Mouse (Mus musculus): Measurements from ENCODE around the gene Rab11fip4. TPM values are rescaled to one million over a fixed set of nuclear protein-coding genes. Genes with fewer than 3 reads are reported as not detected.
A peak's percentile ranks its signal among the peaks of the same experiment; 100 is the strongest.

Gene Rab11fip4
- polyA plus RNA-seq, 1 experiment from 2014 or later = 16.3 TPM

DNA sequence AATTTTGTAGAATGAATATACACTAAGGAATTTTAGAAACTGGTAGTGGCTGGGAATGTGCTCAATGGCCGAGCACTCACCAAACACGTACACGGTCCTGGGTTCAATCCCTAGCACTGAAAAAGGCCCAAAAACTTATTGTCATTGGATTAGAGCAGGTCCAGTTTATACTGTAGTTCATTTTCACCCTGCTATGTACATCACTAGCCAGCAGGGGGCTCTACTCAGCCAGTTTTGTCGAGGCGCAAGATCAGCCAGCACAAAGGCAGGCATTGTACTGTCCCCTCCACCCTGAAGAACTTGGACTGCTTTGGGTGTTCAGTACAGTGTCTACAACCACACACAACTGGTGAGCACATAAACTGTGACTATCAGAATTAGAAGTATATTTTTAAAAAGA, 6.8 kb upstream of the Rab11fip4 start:
- peaks cover 13% of the 10 kb centered on the region for H3K27me3 ChIP-seq (replicated peaks; ENCODE audit: low read depth, poor library complexity, severe bottlenecking)
- H3K4me1 ChIP-seq = peaks cover 17% of the 10 kb centered on the region
- H3K4me3 ChIP-seq = no peak overlapping the region
- H3K9me3 ChIP-seq = no peaks in the 10 kb centered on the region
- peak overlapping the region; percentile 51 for H3K27ac ChIP-seq (replicated peaks)
- 8% methylated on average over 5 of the region's 5 CpGs for WGBS
- peaks cover 4% of the 10 kb centered on the region for H3K36me3 ChIP-seq (replicated peaks)
- DNase-seq (ENCODE audit: low spot score) = peak; percentile 77

DNA sequence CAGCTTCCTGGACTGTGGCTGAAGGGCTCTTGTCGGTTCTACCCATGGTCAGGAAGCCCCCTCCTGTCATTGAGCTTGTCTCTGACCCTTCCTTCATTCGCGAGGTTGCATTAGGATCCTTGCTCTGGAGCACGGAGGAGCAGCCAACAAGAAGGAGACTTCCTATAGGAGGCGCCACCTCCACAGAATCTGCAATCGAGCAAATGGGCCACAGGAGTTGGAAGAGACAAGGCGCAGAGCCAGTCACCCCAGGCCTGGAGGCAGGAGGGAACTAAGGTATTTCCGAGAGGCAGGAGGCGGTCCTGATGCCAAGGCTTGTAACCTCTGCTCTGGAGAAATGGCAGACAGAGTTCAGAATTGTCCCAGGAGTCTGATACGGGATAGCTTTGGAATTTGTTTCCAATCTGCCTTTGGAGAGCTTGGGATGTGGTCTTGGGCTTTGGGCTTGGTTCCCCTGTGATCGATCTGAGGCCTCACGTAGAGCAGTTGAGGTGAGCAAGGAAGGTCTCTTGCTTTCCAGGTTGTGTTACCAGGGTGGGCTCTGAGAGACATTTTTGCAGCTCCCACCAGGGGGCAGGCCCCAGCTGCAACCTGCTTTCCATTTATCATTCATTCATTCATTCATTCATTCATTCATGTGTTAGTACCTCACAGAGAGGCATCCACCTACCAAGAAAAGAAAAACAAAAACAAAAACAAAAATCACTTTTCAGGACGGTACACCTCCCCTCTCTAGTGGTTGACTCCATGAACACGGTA, 1.5 kb upstream of the Rab11fip4 start:
- no peak overlapping the region for H3K27ac ChIP-seq (replicated peaks)
- DNase-seq (ENCODE audit: low spot score) = peak; percentile 43
- H3K4me3 ChIP-seq = no peak overlapping the region
- H3K27me3 ChIP-seq (replicated peaks; ENCODE audit: low read depth, poor library complexity, severe bottlenecking) = peaks cover 59% of the 10 kb centered on the region
- peaks cover 38% of the 10 kb centered on the region for H3K4me1 ChIP-seq
- no peaks in the 10 kb centered on the region for H3K36me3 ChIP-seq (replicated peaks)
- 48% methylated on average over 14 of the region's 14 CpGs for WGBS
- no peaks in the 10 kb centered on the region for H3K9me3 ChIP-seq

DNA sequence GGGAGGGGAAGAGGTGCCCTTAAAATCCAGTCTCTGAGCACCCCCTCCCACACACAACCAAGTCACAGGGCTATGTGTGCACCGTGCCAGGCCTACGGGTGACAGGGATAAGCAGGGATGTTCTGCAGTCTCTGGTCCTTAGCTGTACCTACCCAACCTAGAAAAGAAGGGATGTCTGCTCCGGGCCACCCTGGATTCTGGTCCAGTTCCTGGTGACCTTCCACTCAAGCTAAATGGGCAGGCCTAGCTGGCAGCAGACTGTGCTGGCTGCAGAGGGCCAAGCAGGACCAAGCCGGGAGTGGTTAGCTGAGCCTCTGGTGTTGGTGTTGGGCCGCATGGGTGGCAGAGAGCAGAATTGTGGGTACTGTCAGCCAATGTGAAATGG, 571 bp downstream of the Rab11fip4 start:
- Histone ChIP-seq H3K4me1 (peaks cover 45% of the 10 kb centered on the region), H3K9me3 (no peaks in the 10 kb centered on the region), H3K36me3 (replicated peaks) (no peaks in the 10 kb centered on the region), H3K27me3 (replicated peaks; ENCODE audit: low read depth, poor library complexity, severe bottlenecking) (peaks cover 63% of the 10 kb centered on the region), H3K4me3 (peak overlapping the region; percentile 73), H3K27ac (replicated peaks) (peak overlapping the region; percentile 85)
- WGBS = 32% methylated on average over 5 of the region's 5 CpGs
- no peak for DNase-seq (ENCODE audit: low spot score)

DNA sequence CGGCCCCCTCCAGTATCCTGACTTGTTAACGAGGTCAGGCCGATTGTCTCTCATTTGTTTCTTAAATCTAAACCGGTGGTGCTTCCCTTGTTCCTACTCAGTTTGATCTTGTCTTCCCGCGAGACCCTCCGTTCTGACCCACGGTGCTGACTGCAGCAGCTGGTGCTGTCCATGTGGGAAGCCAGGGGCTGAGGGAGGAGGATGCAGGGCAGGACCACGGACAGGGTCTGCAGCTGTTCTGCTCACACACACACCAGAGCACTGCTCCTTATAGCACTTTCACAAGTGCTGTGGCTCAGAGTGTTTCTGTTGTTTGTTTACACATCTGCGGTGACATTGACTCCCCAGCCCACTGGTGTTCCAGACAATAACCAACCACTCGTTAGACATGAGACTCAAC, 2.5 kb downstream of the Rab11fip4 start:
- Histone ChIP-seq H3K9me3 (no peaks in the 10 kb centered on the region), H3K4me3 (no peak overlapping the region), H3K27ac (replicated peaks) (no peak overlapping the region), H3K4me1 (peaks cover 45% of the 10 kb centered on the region), H3K27me3 (replicated peaks; ENCODE audit: low read depth, poor library complexity, severe bottlenecking) (peaks cover 56% of the 10 kb centered on the region), H3K36me3 (replicated peaks) (0 out of 2 replicates have a peak, but pooled peaks cover 6% of the 10 kb centered on the region)
- 37% methylated on average over 11 of the region's 11 CpGs for WGBS
- peak; percentile 77 for DNase-seq (ENCODE audit: low spot score)

DNA sequence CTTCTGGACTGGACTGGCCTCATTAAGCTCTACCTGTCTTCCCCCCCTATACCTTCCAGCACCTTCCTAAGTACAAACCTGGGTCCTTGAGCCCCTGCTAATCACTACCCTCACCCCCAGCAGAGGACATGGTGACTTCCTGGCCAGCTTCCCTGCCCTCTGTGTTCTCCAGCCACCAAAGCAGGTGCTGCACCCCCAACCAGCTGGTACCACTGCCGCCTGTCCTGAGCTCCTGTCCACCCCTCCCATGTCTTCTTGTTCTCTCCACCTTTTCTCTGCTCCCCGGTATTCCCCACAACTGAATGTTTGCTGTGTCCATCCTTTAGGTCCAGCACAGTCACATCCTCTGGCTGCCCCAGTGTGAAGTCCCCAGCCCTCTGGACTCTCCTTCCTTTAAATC, 19.4 kb downstream of the Rab11fip4 start:
- no peaks in the 10 kb centered on the region for H3K9me3 ChIP-seq
- no peak for DNase-seq (ENCODE audit: low spot score)
- no peak overlapping the region for H3K4me3 ChIP-seq
- H3K27me3 ChIP-seq (replicated peaks; ENCODE audit: low read depth, poor library complexity, severe bottlenecking) = peaks cover 26% of the 10 kb centered on the region
- H3K36me3 ChIP-seq (replicated peaks) = no peaks in the 10 kb centered on the region
- 50% methylated on average over 2 of the region's 2 CpGs for WGBS
- peak overlapping the region; percentile 58 for H3K27ac ChIP-seq (replicated peaks)
- H3K4me1 ChIP-seq = peaks cover 75% of the 10 kb centered on the region

DNA sequence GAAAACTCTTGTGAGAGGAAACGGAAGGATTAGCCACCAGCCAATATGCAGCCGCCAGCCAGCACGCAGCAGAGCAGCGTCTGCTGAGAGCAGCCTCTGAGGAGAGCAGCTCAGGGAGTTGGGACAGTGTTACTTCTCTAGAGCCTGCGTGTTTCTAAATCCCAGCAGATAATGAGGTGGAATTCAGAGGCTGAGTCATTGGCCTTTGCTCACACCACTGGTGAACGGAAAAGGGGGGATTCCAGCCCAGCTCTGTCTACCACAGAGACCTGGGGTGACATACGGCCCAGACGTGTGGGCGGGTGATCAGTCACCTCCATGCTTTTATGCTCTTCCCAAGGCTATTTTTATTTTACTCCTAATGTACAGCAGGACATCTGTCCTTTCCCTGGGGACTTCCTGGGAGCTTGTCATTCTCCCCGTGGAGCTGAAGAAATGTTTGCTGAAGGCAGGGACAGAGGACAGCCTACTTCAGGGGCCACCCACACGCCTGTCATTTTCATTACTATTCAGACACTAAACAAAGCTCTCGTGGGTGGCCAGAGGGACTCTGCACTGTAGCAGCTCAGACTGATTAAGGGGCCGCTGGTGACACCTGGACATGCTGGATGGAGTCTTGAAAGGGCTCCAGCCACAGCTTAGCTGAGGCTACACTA, 20.1 kb downstream of the Rab11fip4 start:
- Histone ChIP-seq H3K27ac (replicated peaks) (peak overlapping the region; percentile 58), H3K36me3 (replicated peaks) (no peaks in the 10 kb centered on the region), H3K4me3 (no peak overlapping the region), H3K4me1 (peaks cover 79% of the 10 kb centered on the region), H3K9me3 (no peaks in the 10 kb centered on the region), H3K27me3 (replicated peaks; ENCODE audit: low read depth, poor library complexity, severe bottlenecking) (peaks cover 33% of the 10 kb centered on the region)
- WGBS = 16% methylated on average over 13 of the region's 13 CpGs
- no peak for DNase-seq (ENCODE audit: low spot score)

DNA sequence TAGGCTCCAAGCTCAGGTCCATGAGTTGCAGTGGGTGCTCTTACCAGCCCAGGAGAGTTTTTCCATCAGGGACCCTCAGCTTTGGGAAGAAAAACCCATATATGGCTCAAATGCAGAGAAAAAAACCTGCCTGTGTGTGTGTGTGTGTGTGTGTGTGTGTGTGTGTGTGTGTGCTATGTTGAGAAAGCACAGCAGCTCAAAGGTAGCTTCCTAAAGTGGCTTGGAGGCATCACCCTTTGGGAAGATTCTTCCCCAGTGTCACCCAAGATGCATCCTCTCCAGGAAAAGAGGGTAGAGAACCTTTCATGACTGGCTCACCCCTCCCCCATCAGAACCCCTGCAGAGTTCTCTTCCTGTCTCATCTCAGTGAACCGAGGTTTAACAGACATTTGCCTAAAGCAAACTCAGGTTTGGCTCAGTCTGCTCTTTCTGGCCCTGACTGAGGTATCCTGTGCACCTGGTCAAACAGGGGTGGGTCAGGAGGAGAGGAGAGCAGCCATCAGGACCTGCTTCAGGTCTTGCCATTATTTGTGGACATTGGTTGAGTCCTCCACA, 21.1 kb downstream of the Rab11fip4 start:
- H3K36me3 ChIP-seq (replicated peaks) = no peaks in the 10 kb centered on the region
- H3K4me1 ChIP-seq = peaks cover 78% of the 10 kb centered on the region
- DNase-seq (ENCODE audit: low spot score) = no peak
- H3K27ac ChIP-seq (replicated peaks) = peak overlapping the region; percentile 57
- peaks cover 35% of the 10 kb centered on the region for H3K27me3 ChIP-seq (replicated peaks; ENCODE audit: low read depth, poor library complexity, severe bottlenecking)
- no peaks in the 10 kb centered on the region for H3K9me3 ChIP-seq
- WGBS = 3% methylated on average over 1 of the region's 1 CpGs
- H3K4me3 ChIP-seq = no peak overlapping the region

DNA sequence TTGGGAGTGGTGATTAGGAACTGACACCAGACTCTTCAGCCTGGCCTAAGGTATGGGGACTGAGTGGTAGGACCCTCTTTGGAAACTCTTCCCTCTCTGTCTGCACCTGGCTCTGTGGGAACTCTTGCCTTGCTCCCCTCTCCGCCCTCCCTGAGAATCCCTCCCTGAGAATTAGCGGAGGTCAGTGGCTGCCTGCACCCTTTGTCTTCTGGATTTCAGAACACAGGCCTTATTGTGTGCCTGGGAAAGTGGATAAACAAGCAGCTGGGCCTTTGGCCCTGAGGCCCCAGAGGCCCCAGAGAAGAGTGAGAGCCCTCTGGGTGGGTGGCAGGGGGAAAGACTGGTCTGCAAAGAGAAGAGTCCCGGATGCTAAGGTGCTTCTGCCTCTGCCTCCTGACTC, 22.1 kb downstream of the Rab11fip4 start:
- peaks cover 73% of the 10 kb centered on the region for H3K4me1 ChIP-seq
- no peaks in the 10 kb centered on the region for H3K36me3 ChIP-seq (replicated peaks)
- H3K4me3 ChIP-seq = no peak overlapping the region
- peaks cover 35% of the 10 kb centered on the region for H3K27me3 ChIP-seq (replicated peaks; ENCODE audit: low read depth, poor library complexity, severe bottlenecking)
- peak; percentile 42 for DNase-seq (ENCODE audit: low spot score)
- H3K9me3 ChIP-seq = no peaks in the 10 kb centered on the region
- H3K27ac ChIP-seq (replicated peaks) = peak overlapping the region; percentile 57
- 3% methylated on average over 3 of the region's 3 CpGs for WGBS

DNA sequence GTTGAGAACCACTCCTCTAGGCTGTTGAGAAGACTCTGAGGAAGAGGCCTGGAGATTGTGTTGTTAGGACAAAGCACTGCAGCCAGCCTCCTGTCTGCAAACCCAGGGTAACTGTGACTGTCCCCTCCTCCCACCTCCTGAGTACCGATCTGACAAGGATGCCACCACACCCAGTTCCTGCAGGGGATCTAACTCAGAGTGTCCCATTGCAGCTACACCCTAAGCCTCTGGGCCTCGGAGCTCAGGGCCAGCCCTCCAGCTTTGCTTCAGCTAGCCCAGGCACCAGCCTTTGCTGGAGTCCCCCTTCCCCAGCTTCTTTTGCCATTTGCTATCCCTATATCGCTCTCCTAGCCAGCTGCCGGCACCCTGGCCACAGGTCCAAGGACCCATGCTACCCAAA, 22.7 kb downstream of the Rab11fip4 start:
- Histone ChIP-seq H3K36me3 (replicated peaks) (no peaks in the 10 kb centered on the region), H3K4me1 (peaks cover 67% of the 10 kb centered on the region), H3K27ac (replicated peaks) (peak overlapping the region; percentile 57), H3K9me3 (no peaks in the 10 kb centered on the region), H3K27me3 (replicated peaks; ENCODE audit: low read depth, poor library complexity, severe bottlenecking) (peaks cover 35% of the 10 kb centered on the region), H3K4me3 (no peak overlapping the region)
- WGBS = 47% methylated on average over 4 of the region's 4 CpGs
- no peak for DNase-seq (ENCODE audit: low spot score)

DNA sequence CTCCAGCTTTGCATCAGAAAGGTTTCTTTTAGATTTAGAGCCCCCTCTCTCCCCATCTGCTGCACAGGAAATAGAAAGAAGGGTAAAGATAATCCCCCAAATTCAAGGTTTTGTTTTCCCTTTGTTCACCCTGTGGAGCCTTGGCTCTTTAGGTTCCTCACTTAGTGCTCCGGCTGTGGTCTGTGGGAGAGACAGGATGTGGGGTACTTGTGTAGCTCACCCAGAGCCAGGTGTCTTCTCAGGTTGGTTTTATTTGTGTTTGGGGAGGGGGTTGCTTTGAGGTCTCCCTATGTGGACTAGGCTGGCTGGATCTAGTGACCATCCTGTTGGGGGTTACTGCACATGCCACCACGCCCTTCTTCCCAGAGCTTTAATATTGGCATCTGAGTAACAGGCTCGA, 23.9 kb downstream of the Rab11fip4 start:
- peaks cover 60% of the 10 kb centered on the region for H3K4me1 ChIP-seq
- WGBS = 85% methylated on average over 3 of the region's 3 CpGs
- H3K27ac ChIP-seq (replicated peaks) = peak overlapping the region; percentile 40; the same call in 1 of the 2 replicates

DNA sequence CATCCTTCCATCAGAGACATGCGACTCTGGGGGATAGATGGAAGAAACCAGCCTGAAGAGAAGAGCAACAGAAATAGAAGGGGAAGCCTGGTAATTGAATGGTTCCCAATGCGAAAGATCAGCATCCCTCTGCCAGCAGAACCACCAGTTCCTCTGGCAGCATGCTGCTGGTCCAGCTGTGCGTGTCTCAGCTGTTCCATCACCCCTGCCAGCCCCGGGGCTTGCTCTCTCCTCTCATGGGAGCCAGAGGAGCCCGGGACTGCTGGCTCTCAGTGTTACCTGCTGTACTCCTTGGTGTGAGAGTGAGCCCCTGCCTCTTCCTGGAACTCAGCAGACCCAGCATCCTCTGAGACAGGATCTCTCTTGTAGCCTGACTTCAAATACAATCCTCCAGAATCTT, 24.9 kb downstream of the Rab11fip4 start:
- Histone ChIP-seq H3K27ac (replicated peaks) (peak overlapping the region; percentile 59), H3K9me3 (no peaks in the 10 kb centered on the region), H3K4me3 (no peak overlapping the region), H3K27me3 (replicated peaks; ENCODE audit: low read depth, poor library complexity, severe bottlenecking) (peaks cover 25% of the 10 kb centered on the region; the same call in 1 of the 2 replicates), H3K4me1 (peaks cover 55% of the 10 kb centered on the region), H3K36me3 (replicated peaks) (peaks cover 5% of the 10 kb centered on the region; the same call in 1 of the 2 replicates)
- 56% methylated on average over 5 of the region's 5 CpGs for WGBS
- DNase-seq (ENCODE audit: low spot score) = no peak

More for the DNA sequence above, 23.9 kb downstream of the Rab11fip4 start:
- Histone ChIP-seq H3K9me3 (no peaks in the 10 kb centered on the region), H3K36me3 (replicated peaks) (no peaks in the 10 kb centered on the region), H3K27me3 (replicated peaks; ENCODE audit: low read depth, poor library complexity, severe bottlenecking) (peaks cover 35% of the 10 kb centered on the region), H3K4me3 (no peak overlapping the region)
- DNase-seq (ENCODE audit: low spot score) = no peak

DNA sequence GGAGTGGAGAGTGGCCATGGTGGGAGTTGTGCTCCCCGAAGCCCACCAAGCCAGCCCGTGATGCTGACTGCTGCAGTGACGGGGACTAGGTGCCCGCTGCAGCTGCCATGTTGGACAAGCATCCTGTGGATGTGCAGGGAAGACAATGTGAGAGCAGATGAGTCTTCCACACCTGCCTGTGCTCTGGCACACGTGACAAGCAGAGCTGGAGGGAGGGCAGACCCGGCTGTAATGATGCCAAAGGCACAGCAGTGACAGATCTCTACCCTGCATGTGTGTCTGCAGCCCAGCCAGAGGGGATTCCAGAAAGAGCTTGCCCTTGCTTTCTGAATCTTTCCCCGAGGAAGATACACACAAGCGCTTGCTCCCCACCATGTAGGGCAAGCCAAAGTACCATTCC, 27.0 kb downstream of the Rab11fip4 start:
- H3K27ac ChIP-seq (replicated peaks) = no peak overlapping the region
- peaks cover 34% of the 10 kb centered on the region for H3K4me1 ChIP-seq
- DNase-seq (ENCODE audit: low spot score) = no peak
- peaks cover 5% of the 10 kb centered on the region; the same call in 1 of the 2 replicates for H3K36me3 ChIP-seq (replicated peaks)
- no peak overlapping the region for H3K4me3 ChIP-seq
- no peaks in the 10 kb centered on the region for H3K9me3 ChIP-seq
- peaks cover 21% of the 10 kb centered on the region; the same call in 1 of the 2 replicates for H3K27me3 ChIP-seq (replicated peaks; ENCODE audit: low read depth, poor library complexity, severe bottlenecking)
- WGBS = 93% methylated on average over 8 of the region's 8 CpGs

All from embryonic facial prominence, embryonic 10.5 days (tissue).